Mouse (Mus musculus): Measurements from ENCODE around the gene Pde4c. TPM values are rescaled to one million over a fixed set of nuclear protein-coding genes. Genes with fewer than 3 reads are reported as not detected.

Pde4c gene
- polyA plus RNA-seq, 1 experiment from 2014 or later: 0.54 TPM

GRCm38 (mm10) chr8:70758616-70759561 lies 35.4 kb downstream of the Pde4c start:
- peaks cover 7% of the 10 kb centered on the region; the same call in 1 of the 2 replicates for H3K36me3 ChIP-seq (ENCODE audit: control insufficient read depth, insufficient read depth)
- H3K27me3 ChIP-seq (replicated peaks; ENCODE audit: control insufficient read depth, insufficient read depth, low read length): no peaks in the 10 kb centered on the region
- peak overlapping the region; percentile 78 for H3K27ac ChIP-seq (ENCODE audit: low read length)
- peaks cover 50% of the 10 kb centered on the region for H3K4me1 ChIP-seq (replicated peaks; ENCODE audit: control insufficient read depth, insufficient read depth, low read length)
- 58% methylated on average over 19 of the region's 19 CpGs for WGBS
- ATAC-seq: no peak
- no peak overlapping the region for H3K9ac ChIP-seq (replicated peaks; ENCODE audit: low read depth, low read length)
- no peak overlapping the region for H3K4me3 ChIP-seq (replicated peaks; ENCODE audit: low read length)
- no peak overlapping the region for H3K4me2 ChIP-seq (ENCODE audit: low read length)
- no peaks in the 10 kb centered on the region for H3K9me3 ChIP-seq (ENCODE audit: control insufficient read depth, low read length)

- Histone ChIP-seq H3K9me3 (ENCODE audit: control insufficient read depth, low read length) (no peaks in the 10 kb centered on the region), H3K27ac (ENCODE audit: low read length) (peak overlapping the region; percentile 73), H3K4me1 (replicated peaks; ENCODE audit: control insufficient read depth, insufficient read depth, low read length) (peaks cover 46% of the 10 kb centered on the region), H3K9ac (replicated peaks; ENCODE audit: low read depth, low read length) (peak overlapping the region; percentile 77), H3K4me2 (ENCODE audit: low read length) (peak overlapping the region; percentile 88), H3K27me3 (replicated peaks; ENCODE audit: control insufficient read depth, insufficient read depth, low read length) (no peaks in the 10 kb centered on the region), H3K4me3 (replicated peaks; ENCODE audit: low read length) (peak overlapping the region; percentile 67), H3K36me3 (ENCODE audit: control insufficient read depth, insufficient read depth) (peaks cover 7% of the 10 kb centered on the region; the same call in 1 of the 2 replicates)
- ATAC-seq: peak; percentile 3; the same call in 1 of the 2 replicates
- 0% methylated on average over 21 of the region's 22 CpGs for WGBS
Measured at GRCm38 (mm10) chr8:70760350-70760749, 36.8 kb downstream of the Pde4c start.

- Histone ChIP-seq H3K36me3 (ENCODE audit: control insufficient read depth, insufficient read depth) (peaks cover 7% of the 10 kb centered on the region; the same call in 1 of the 2 replicates), H3K4me1 (replicated peaks; ENCODE audit: control insufficient read depth, insufficient read depth, low read length) (peaks cover 44% of the 10 kb centered on the region), H3K27me3 (replicated peaks; ENCODE audit: control insufficient read depth, insufficient read depth, low read length) (no peaks in the 10 kb centered on the region), H3K27ac (ENCODE audit: low read length) (peak within 1 kb of the TSS; percentile 81), H3K4me2 (ENCODE audit: low read length) (peak within 1 kb of the TSS; percentile 88), H3K9me3 (ENCODE audit: control insufficient read depth, low read length) (no peaks in the 10 kb centered on the region), H3K4me3 (replicated peaks; ENCODE audit: low read length) (peak within 1 kb of the TSS; percentile 67), H3K9ac (replicated peaks; ENCODE audit: low read depth, low read length) (peak within 1 kb of the TSS; percentile 77)
- peak; percentile 95 for ATAC-seq
- WGBS: under 1% methylated on average over 55 of the region's 55 CpGs
Measured at GRCm38 (mm10) chr8:70760775-70761406, 37.4 kb downstream of the Pde4c start, which contains the start of gene Mpv17l2. TSS of gene Mpv17l2 (minus strand) at chr8:70760946.

- H3K4me2 ChIP-seq (ENCODE audit: low read length): no peak overlapping the region
Measured at GRCm38 (mm10) chr8:70762118-70762517, 38.6 kb downstream of the Pde4c start.

GRCm38 (mm10) chr8:70763354-70763753 lies 39.8 kb downstream of the Pde4c start:
- Histone ChIP-seq H3K4me3 (replicated peaks; ENCODE audit: low read length) (no peak overlapping the region), H3K27ac (ENCODE audit: low read length) (no peak overlapping the region), H3K36me3 (ENCODE audit: control insufficient read depth, insufficient read depth) (peaks cover 9% of the 10 kb centered on the region), H3K4me2 (ENCODE audit: low read length) (no peak overlapping the region), H3K4me1 (replicated peaks; ENCODE audit: control insufficient read depth, insufficient read depth, low read length) (peaks cover 39% of the 10 kb centered on the region), H3K27me3 (replicated peaks; ENCODE audit: control insufficient read depth, insufficient read depth, low read length) (no peaks in the 10 kb centered on the region), H3K9me3 (ENCODE audit: control insufficient read depth, low read length) (no peaks in the 10 kb centered on the region), H3K9ac (replicated peaks; ENCODE audit: low read depth, low read length) (no peak overlapping the region)
- 2% methylated on average over 3 of the region's 3 CpGs for WGBS
- ATAC-seq: no peak

More at GRCm38 (mm10) chr8:70762118-70762517, 38.6 kb downstream of the Pde4c start:
- Histone ChIP-seq H3K36me3 (ENCODE audit: control insufficient read depth, insufficient read depth) (0 out of 2 replicates have a peak, but pooled peaks cover 2% of the 10 kb centered on the region), H3K27ac (ENCODE audit: low read length) (no peak overlapping the region), H3K4me3 (replicated peaks; ENCODE audit: low read length) (no peak overlapping the region), H3K9ac (replicated peaks; ENCODE audit: low read depth, low read length) (no peak overlapping the region), H3K27me3 (replicated peaks; ENCODE audit: control insufficient read depth, insufficient read depth, low read length) (no peaks in the 10 kb centered on the region), H3K4me1 (replicated peaks; ENCODE audit: control insufficient read depth, insufficient read depth, low read length) (peaks cover 50% of the 10 kb centered on the region), H3K9me3 (ENCODE audit: control insufficient read depth, low read length) (no peaks in the 10 kb centered on the region)
- no peak for ATAC-seq
- 97% methylated on average over 1 of the region's 1 CpGs for WGBS

GRCm38 (mm10) chr8:70764026-70764425 lies 40.5 kb downstream of the Pde4c start:
- WGBS: 85% methylated on average over 8 of the region's 8 CpGs

GRCm38 (mm10) chr8:70764676-70765075 lies 41.2 kb downstream of the Pde4c start:
- H3K4me3 ChIP-seq (replicated peaks; ENCODE audit: low read length): no peak overlapping the region
- H3K9me3 ChIP-seq (ENCODE audit: control insufficient read depth, low read length): no peaks in the 10 kb centered on the region
- H3K4me1 ChIP-seq (replicated peaks; ENCODE audit: control insufficient read depth, insufficient read depth, low read length): peaks cover 25% of the 10 kb centered on the region
- H3K36me3 ChIP-seq (ENCODE audit: control insufficient read depth, insufficient read depth): peaks cover 17% of the 10 kb centered on the region
- no peak for ATAC-seq
- H3K9ac ChIP-seq (replicated peaks; ENCODE audit: low read depth, low read length): no peak overlapping the region
- H3K4me2 ChIP-seq (ENCODE audit: low read length): no peak overlapping the region
- WGBS: 95% methylated on average over 13 of the region's 13 CpGs
- H3K27me3 ChIP-seq (replicated peaks; ENCODE audit: control insufficient read depth, insufficient read depth, low read length): no peaks in the 10 kb centered on the region
- H3K27ac ChIP-seq (ENCODE audit: low read length): no peak overlapping the region

More at GRCm38 (mm10) chr8:70764026-70764425, 40.5 kb downstream of the Pde4c start:
- H3K4me1 ChIP-seq (replicated peaks; ENCODE audit: control insufficient read depth, insufficient read depth, low read length): peaks cover 32% of the 10 kb centered on the region
- no peak overlapping the region for H3K4me2 ChIP-seq (ENCODE audit: low read length)
- no peak overlapping the region for H3K4me3 ChIP-seq (replicated peaks; ENCODE audit: low read length)
- no peaks in the 10 kb centered on the region for H3K9me3 ChIP-seq (ENCODE audit: control insufficient read depth, low read length)
- no peak overlapping the region for H3K9ac ChIP-seq (replicated peaks; ENCODE audit: low read depth, low read length)
- no peak overlapping the region for H3K27ac ChIP-seq (ENCODE audit: low read length)
- no peak for ATAC-seq
- H3K27me3 ChIP-seq (replicated peaks; ENCODE audit: control insufficient read depth, insufficient read depth, low read length): no peaks in the 10 kb centered on the region
- H3K36me3 ChIP-seq (ENCODE audit: control insufficient read depth, insufficient read depth): peaks cover 15% of the 10 kb centered on the region

GRCm38 (mm10) chr8:70765329-70765728 lies 41.8 kb downstream of the Pde4c start:
- Histone ChIP-seq H3K4me2 (ENCODE audit: low read length) (no peak overlapping the region), H3K27me3 (replicated peaks; ENCODE audit: control insufficient read depth, insufficient read depth, low read length) (no peaks in the 10 kb centered on the region), H3K4me3 (replicated peaks; ENCODE audit: low read length) (no peak overlapping the region; the same call in 1 of the 2 replicates), H3K9me3 (ENCODE audit: control insufficient read depth, low read length) (no peaks in the 10 kb centered on the region), H3K9ac (replicated peaks; ENCODE audit: low read depth, low read length) (no peak overlapping the region), H3K27ac (ENCODE audit: low read length) (no peak overlapping the region), H3K36me3 (ENCODE audit: control insufficient read depth, insufficient read depth) (peaks cover 17% of the 10 kb centered on the region), H3K4me1 (replicated peaks; ENCODE audit: control insufficient read depth, insufficient read depth, low read length) (peaks cover 19% of the 10 kb centered on the region)
- 85% methylated on average over 9 of the region's 9 CpGs for WGBS
- no peak for ATAC-seq
